Mouse (Mus musculus): Measurements from ENCODE around the gene Ccdc190. TPM values are rescaled to one million over a fixed set of nuclear protein-coding genes. Genes with fewer than 3 reads are reported as not detected.

Gene Ccdc190
- total and polyA plus RNA-seq, 3 experiments, result not detected

GRCm38 (mm10) chr1:169948866-169949265, 20.4 kb downstream of the Ccdc190 start:
- TF ChIP-seq POLR2AphosphoS5 (IDR thresholded peaks at IDR 0.05; ENCODE audit: borderline replicate concordance, low read depth, low read length) (no peak), CHD2 (IDR thresholded peaks at IDR 0.05; ENCODE audit: low read length) (no peak), RCOR1 (IDR thresholded peaks at IDR 0.05; ENCODE audit: low read depth, low read length) (no peak), TCF12 (IDR thresholded peaks at IDR 0.05; ENCODE audit: low read depth, low read length) (no peak), SIN3A (IDR thresholded peaks at IDR 0.05; ENCODE audit: low read length) (no peak), TAL1 (IDR thresholded peaks at IDR 0.05; ENCODE audit: low read length) (no peak), ZNF384 (IDR thresholded peaks at IDR 0.05; ENCODE audit: low read depth, low read length) (no peak), POLR2AphosphoS2 (IDR thresholded peaks at IDR 0.05; ENCODE audit: low read length) (no peak), GATA1 (IDR thresholded peaks at IDR 0.05; ENCODE audit: low read depth, low read length) (no peak), NELFE (IDR thresholded peaks at IDR 0.05; ENCODE audit: low read depth, low read length) (no peak), CHD1 (IDR thresholded peaks at IDR 0.05; ENCODE audit: low read depth, low read length) (no peak), MAFK (IDR thresholded peaks at IDR 0.05; ENCODE audit: borderline replicate concordance, low read depth, low read length) (no peak), BHLHE40 (IDR thresholded peaks at IDR 0.05; ENCODE audit: borderline replicate concordance, low read depth, low read length) (no peak), HCFC1 (IDR thresholded peaks at IDR 0.05; ENCODE audit: low read depth, low read length) (no peak), POLR2A (IDR thresholded peaks at IDR 0.05; ENCODE audit: control insufficient read depth in 1 of 2, insufficient read depth in 1 of 2, low read depth in 1 of 2, low read length in 2 of 2, poor library complexity in 1 of 2) (no peak), MAZ (IDR thresholded peaks at IDR 0.05; ENCODE audit: low read depth, low read length) (no peak)
- H3K27ac ChIP-seq (ENCODE audit: control insufficient read depth, low read depth, low read length), result no peak overlapping the region
- no peak for DNase-seq (ENCODE audit: low read depth, low spot score)
- no peak overlapping the region for H3K4me3 ChIP-seq (ENCODE audit: control insufficient read depth in 1 of 2, insufficient read depth in 1 of 2, low read depth in 2 of 2, low read length in 2 of 2)
- H3K9ac ChIP-seq (ENCODE audit: control insufficient read depth, low read depth, low read length, poor library complexity, severe bottlenecking), result no peak overlapping the region
- H3K9me3 ChIP-seq (replicated peaks; ENCODE audit: insufficient read depth, low read length), result no peaks in the 10 kb centered on the region
- H3K79me2 ChIP-seq (ENCODE audit: control insufficient read depth, insufficient read depth, low read length, poor library complexity), result no peaks in the 10 kb centered on the region
- no peaks in the 10 kb centered on the region for H3K36me3 ChIP-seq (ENCODE audit: control insufficient read depth in 1 of 2, insufficient read depth in 2 of 2, low read length in 2 of 2)
- no peaks in the 10 kb centered on the region for H3K4me1 ChIP-seq (ENCODE audit: control insufficient read depth in 1 of 2, insufficient read depth in 2 of 2, low read length in 2 of 2)
- H3K27me3 ChIP-seq (ENCODE audit: control insufficient read depth in 1 of 2, insufficient read depth in 2 of 2, low read length in 2 of 2), result no peaks in the 10 kb centered on the region; a peak in 1 of 4 replicates

- H3K27ac ChIP-seq (ENCODE audit: control insufficient read depth, low read depth, low read length), result no peak overlapping the region
- H3K4me1 ChIP-seq (ENCODE audit: control insufficient read depth in 1 of 2, insufficient read depth in 2 of 2, low read length in 2 of 2), result no peaks in the 10 kb centered on the region
- no peaks in the 10 kb centered on the region for H3K79me2 ChIP-seq (ENCODE audit: control insufficient read depth, insufficient read depth, low read length, poor library complexity)
- no peaks in the 10 kb centered on the region; a peak in 1 of 4 replicates for H3K27me3 ChIP-seq (ENCODE audit: control insufficient read depth in 1 of 2, insufficient read depth in 2 of 2, low read length in 2 of 2)
- H3K4me3 ChIP-seq (ENCODE audit: control insufficient read depth in 1 of 2, insufficient read depth in 1 of 2, low read depth in 2 of 2, low read length in 2 of 2), result no peak overlapping the region
- TF ChIP-seq POLR2AphosphoS2 (IDR thresholded peaks at IDR 0.05; ENCODE audit: low read length) (no peak), CHD1 (IDR thresholded peaks at IDR 0.05; ENCODE audit: low read depth, low read length) (no peak), HCFC1 (IDR thresholded peaks at IDR 0.05; ENCODE audit: low read depth, low read length) (no peak), KAT2A (conservative IDR thresholded peaks at IDR 0.05; ENCODE audit: low read depth, low read length) (no peak), TAL1 (IDR thresholded peaks at IDR 0.05; ENCODE audit: low read length) (no peak), UBTF (IDR thresholded peaks at IDR 0.05; ENCODE audit: borderline replicate concordance, insufficient read depth, low read depth, low read length) (no peak), E2F4 (IDR thresholded peaks at IDR 0.05; ENCODE audit: borderline replicate concordance, low read depth, low read length) (no peak), CTCF (IDR thresholded peaks at IDR 0.05 in 2 of 3, conservative IDR thresholded peaks at IDR 0.05 in 1 of 3; ENCODE audit: control insufficient read depth in 1 of 3, insufficient read depth in 1 of 3, low read depth in 2 of 3, low read length in 3 of 3, poor library complexity in 1 of 3, severe bottlenecking in 1 of 3) (no peak), BHLHE40 (IDR thresholded peaks at IDR 0.05; ENCODE audit: borderline replicate concordance, low read depth, low read length) (no peak), MAX (IDR thresholded peaks at IDR 0.05; ENCODE audit: low read length) (no peak), ZC3H11A (IDR thresholded peaks at IDR 0.05; ENCODE audit: low read depth, low read length) (no peak), JUND (IDR thresholded peaks at IDR 0.05; ENCODE audit: low read depth, low read length) (no peak), MXI1 (IDR thresholded peaks at IDR 0.05; ENCODE audit: low read depth, low read length) (no peak), GATA1 (IDR thresholded peaks at IDR 0.05; ENCODE audit: low read depth, low read length) (no peak)
- DNase-seq (ENCODE audit: low read depth, low spot score), result no peak
- no peak overlapping the region for H3K9ac ChIP-seq (ENCODE audit: control insufficient read depth, low read depth, low read length, poor library complexity, severe bottlenecking)
- H3K36me3 ChIP-seq (ENCODE audit: control insufficient read depth in 1 of 2, insufficient read depth in 2 of 2, low read length in 2 of 2), result no peaks in the 10 kb centered on the region
- no peaks in the 10 kb centered on the region for H3K9me3 ChIP-seq (replicated peaks; ENCODE audit: insufficient read depth, low read length)
Measured at GRCm38 (mm10) chr1:169949981-169950380, 21.5 kb downstream of the Ccdc190 start.

All from MEL (cell line).